Comparison of ENCODE assay signal across 12 mouse cellular contexts in genomic region chr14:57695550-57695949, GRCm38 (mm10). TPM values are rescaled to one million over a fixed set of nuclear protein-coding genes. Genes with fewer than 3 reads are reported as not detected.
A peak's percentile ranks its signal among the peaks of the same experiment; 100 is the strongest.
DNase-seq lines count a peak whose midpoint lies in the region; ATAC-seq and TF ChIP-seq lines count a peak whose summit lies in the region.
"Had no signal": no experiment of that assay in that cellular context is flagged by ENCODE, and none has a peak within 500 bp of the region (broad histone marks: within the 10 kb centered on the region; RNA-seq: fewer than 3 reads in every experiment).

No protein-coding gene starts in this region.

- peak; percentile 22 for DNase-seq in kidney, postnatal 0 days (ENCODE audit: low spot score)
- peak; percentile 42 for DNase-seq in testis, postnatal 10 days (ENCODE audit: low spot score)
- DNase-seq in testis, postnatal 14 days (ENCODE audit: low spot score) = no peak
- DNase-seq in R1 (ENCODE audit: low read depth, low spot score) (peak; percentile 66), adipocyte (ENCODE audit: low spot score) (no peak)
- peak; percentile 38 for DNase-seq in splenic B cell, adult 2 months (ENCODE audit: low read depth, low spot score)
- DNase-seq: thymus, adult 2 months had no signal

- no peak overlapping the region for H3K4me3 ChIP-seq in kidney, postnatal 0 days (replicated peaks; ENCODE audit: low read depth, low read length)
- no peak overlapping the region for H3K4me3 ChIP-seq in kidney, embryonic 15.5 days (replicated peaks)

- H3K36me3 ChIP-seq in kidney, postnatal 0 days (ENCODE audit: insufficient read depth, low read length) = peaks cover 68% of the 10 kb centered on the region
- peaks cover 88% of the 10 kb centered on the region for H3K36me3 ChIP-seq in kidney, embryonic 15.5 days
- H3K36me3 ChIP-seq in splenic B cell, adult 2 months (ENCODE audit: control insufficient read depth, insufficient read depth, low read length, poor library complexity, severe bottlenecking) = peaks cover 27% of the 10 kb centered on the region

- no peak overlapping the region for H3K9ac ChIP-seq in kidney, postnatal 0 days (ENCODE audit: low read depth, low read length)
- no peak overlapping the region for H3K9ac ChIP-seq in kidney, embryonic 15.5 days
- H3K9ac ChIP-seq: hindbrain, embryonic 14.5 days had no signal

- no peak overlapping the region for H3K27ac ChIP-seq in kidney, postnatal 0 days
- no peak overlapping the region for H3K27ac ChIP-seq in kidney, embryonic 15.5 days
- H3K27ac ChIP-seq: hindbrain, embryonic 14.5 days had no signal

- H3K4me2 ChIP-seq in kidney, postnatal 0 days (ENCODE audit: low read length) = no peak overlapping the region
- H3K4me2 ChIP-seq in kidney, embryonic 15.5 days = no peak overlapping the region
- H3K4me2 ChIP-seq: heart, embryonic 11.5 days; hindbrain, embryonic 14.5 days had no signal

- H3K9me3 ChIP-seq in kidney, postnatal 0 days (replicated peaks; ENCODE audit: low read length) = no peaks in the 10 kb centered on the region
- H3K9me3 ChIP-seq in kidney, embryonic 15.5 days (replicated peaks) = no peaks in the 10 kb centered on the region

- H3K4me1 ChIP-seq in kidney, postnatal 0 days (replicated peaks; ENCODE audit: insufficient read depth, low read length) = no peaks in the 10 kb centered on the region
- no peaks in the 10 kb centered on the region for H3K4me1 ChIP-seq in kidney, embryonic 15.5 days

- no peaks in the 10 kb centered on the region for H3K27me3 ChIP-seq in kidney, postnatal 0 days (ENCODE audit: insufficient read depth, low read length)
- H3K27me3 ChIP-seq in kidney, embryonic 15.5 days = no peaks in the 10 kb centered on the region
- H3K27me3 ChIP-seq in splenic B cell, adult 2 months (ENCODE audit: control insufficient read depth, insufficient read depth, low read length, poor library complexity, severe bottlenecking) = no peaks in the 10 kb centered on the region

- WGBS in kidney, postnatal 0 days = 94% methylated on average over 8 of the region's 8 CpGs
- 90% methylated on average over 8 of the region's 8 CpGs for whole genome bisulfite sequencing in kidney, embryonic 15.5 days

- no peak for ATAC-seq in kidney, postnatal 0 days (replicated peaks; ENCODE audit: low FRiP score, low read depth)
- no peak for ATAC-seq in kidney, embryonic 15.5 days (replicated peaks; ENCODE audit: low FRiP score)

- TF ChIP-seq CTCF in kidney, postnatal 0 days (IDR thresholded peaks at IDR 0.05; ENCODE audit: low read depth) = peak; percentile 60

RNA-seq across cellular contexts. Expression of gene Xpo4, which starts 30.3 kb away (rescaled TPM):
- polyA plus RNA-seq in kidney, postnatal 0 days (2015; fragmentation: Nextera tagmentation; extraction: Ambion mirVana) = 11.0 TPM in 2 replicates
- 22.4 and 24.0 TPM in 2 replicates for polyA plus RNA-seq in kidney, embryonic 15.5 days (2015; fragmentation: Nextera tagmentation; extraction: Ambion mirVana)

RNA-seq across cellular contexts. Expression of gene Gm49361, which starts 50.4 kb away (rescaled TPM):
- polyA plus RNA-seq in kidney, postnatal 0 days (2015; fragmentation: Nextera tagmentation; extraction: Ambion mirVana) = not detected in 2 replicates
- polyA plus RNA-seq in kidney, embryonic 15.5 days (2015; fragmentation: Nextera tagmentation; extraction: Ambion mirVana) = not detected in 2 replicates
- polyA plus RNA-seq: embryonic facial prominence, embryonic 11.5 days; heart, embryonic 11.5 days; hindbrain, embryonic 14.5 days; neural tube, embryonic 11.5 days; thymus, adult 2 months had no signal

Comparison
In these comparisons a context has a peak if more than half of its experiments do, and no peak if none do; other contexts are left out.
1. DNase-seq: peak in kidney, postnatal 0 days (single experiment), testis, postnatal 10 days (single experiment), R1 (single experiment) and splenic B cell, adult 2 months (single experiment); none in testis, postnatal 14 days (single experiment) and adipocyte (single experiment).